Mouse (Mus musculus) olfactory bulb, adult 2 months (tissue): ENCODE measurements around the gene Chka. TPM values are rescaled to one million over a fixed set of nuclear protein-coding genes. Genes with fewer than 3 reads are reported as not detected.

Source experiments
- H3K27ac ChIP-seq: fragments of 200-500 bp; 2 replicates; pipeline ENCODE4 v1.5.1; 2012; ENCODE audit warnings: low read depth, low read length; ENCODE audit not compliant: insufficient read depth
- H3K4me1 ChIP-seq: fragments of 200-500 bp; 2 replicates; pipeline ENCODE4 v1.6.1; 2012; ENCODE audit warnings: low read length; ENCODE audit not compliant: control insufficient read depth, insufficient read depth
- H3K4me3 ChIP-seq: fragments of 200-500 bp; 2 replicates; pipeline ENCODE4 v1.5.1; 2012; ENCODE audit warnings: mild to moderate bottlenecking, low read depth, low read length, moderate library complexity; ENCODE audit not compliant: insufficient read depth
- CTCF ChIP-seq: fragments of 200-500 bp; IDR thresholded peaks from 2 replicates; pipeline ENCODE4 v1.5.1; 2012; ENCODE audit warnings: low read depth, mild to moderate bottlenecking, low read length, moderate library complexity; ENCODE audit not compliant: insufficient read depth
- POLR2A ChIP-seq: fragments of 200-500 bp; IDR thresholded peaks from 2 replicates; pipeline ENCODE4 v1.6.1; 2012; ENCODE audit warnings: mild to moderate bottlenecking, low read depth, low read length, moderate library complexity; ENCODE audit not compliant: insufficient read depth
- WGBS: fragments of 180-500 bp; shearing (Covaris S2); methylation state at CpG from one replicate; pipeline ENCODE4 v1.1.7; 2018; 5-methylcytosine and 5-hydroxymethylcytosine counted together
- polyA plus RNA-seq: library from polyadenylated mRNA; stranded (reverse); fragments of >200 nt; gene quantifications from 2 replicates; pipeline ENCODE4 v1.2.4, GENCODE M21; 2012; ENCODE audit warnings: low replicate concordance; ENCODE audit not compliant: missing spikeins, insufficient read depth, insufficient read length

Chka gene
- polyA plus RNA-seq, 1 experiment = not detected

DNA sequence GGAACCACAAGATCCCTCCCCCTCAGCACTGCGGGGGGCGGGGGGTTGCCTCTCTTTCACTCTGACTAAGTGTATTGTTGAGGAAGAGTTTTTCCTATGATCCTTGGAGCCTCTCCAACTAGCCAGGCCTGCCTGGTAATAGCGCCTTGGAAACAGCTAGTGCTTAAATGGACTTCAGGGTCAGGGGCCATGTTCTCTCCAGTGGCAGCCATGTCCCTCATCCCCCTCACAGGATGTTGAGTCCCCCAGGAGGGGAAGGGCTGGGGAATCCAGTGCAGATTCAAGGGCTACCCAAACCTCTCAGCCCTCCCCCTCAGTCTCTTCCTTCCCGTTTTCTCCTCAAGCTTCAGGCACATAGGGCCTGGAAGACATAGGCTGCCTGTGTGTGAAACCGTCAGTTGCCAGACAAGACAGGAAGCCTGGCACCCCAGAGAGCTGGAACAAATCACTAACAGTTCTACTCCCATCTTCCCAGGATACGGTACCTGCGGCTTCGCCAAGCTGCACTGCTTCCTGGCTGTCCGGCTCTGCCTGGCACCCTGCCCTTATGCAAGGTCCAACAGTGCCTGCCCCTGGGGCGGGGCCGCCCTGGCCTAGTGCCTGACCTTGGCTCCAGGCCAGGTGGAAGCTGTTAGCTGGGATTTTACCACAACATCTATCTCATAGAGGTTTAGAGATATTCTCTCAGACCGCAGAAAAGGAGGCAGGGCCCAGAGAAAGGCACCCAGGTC lies 77.8 kb downstream of the Chka start, which contains the start of gene Aldh3b1:
Aldh3b1 (minus strand) TSS at position 598 of the 731 bp plus-strand sequence.
- H3K27ac ChIP-seq = peak within 1 kb of the TSS; percentile 9
- TF ChIP-seq POLR2A = no peak
- no peak for TF ChIP-seq CTCF
- peaks cover 23% of the 10 kb centered on the region for H3K4me1 ChIP-seq
- 35% methylated on average over 12 of the region's 12 CpGs for WGBS
- H3K4me3 ChIP-seq = no peak within 1 kb of the TSS

DNA sequence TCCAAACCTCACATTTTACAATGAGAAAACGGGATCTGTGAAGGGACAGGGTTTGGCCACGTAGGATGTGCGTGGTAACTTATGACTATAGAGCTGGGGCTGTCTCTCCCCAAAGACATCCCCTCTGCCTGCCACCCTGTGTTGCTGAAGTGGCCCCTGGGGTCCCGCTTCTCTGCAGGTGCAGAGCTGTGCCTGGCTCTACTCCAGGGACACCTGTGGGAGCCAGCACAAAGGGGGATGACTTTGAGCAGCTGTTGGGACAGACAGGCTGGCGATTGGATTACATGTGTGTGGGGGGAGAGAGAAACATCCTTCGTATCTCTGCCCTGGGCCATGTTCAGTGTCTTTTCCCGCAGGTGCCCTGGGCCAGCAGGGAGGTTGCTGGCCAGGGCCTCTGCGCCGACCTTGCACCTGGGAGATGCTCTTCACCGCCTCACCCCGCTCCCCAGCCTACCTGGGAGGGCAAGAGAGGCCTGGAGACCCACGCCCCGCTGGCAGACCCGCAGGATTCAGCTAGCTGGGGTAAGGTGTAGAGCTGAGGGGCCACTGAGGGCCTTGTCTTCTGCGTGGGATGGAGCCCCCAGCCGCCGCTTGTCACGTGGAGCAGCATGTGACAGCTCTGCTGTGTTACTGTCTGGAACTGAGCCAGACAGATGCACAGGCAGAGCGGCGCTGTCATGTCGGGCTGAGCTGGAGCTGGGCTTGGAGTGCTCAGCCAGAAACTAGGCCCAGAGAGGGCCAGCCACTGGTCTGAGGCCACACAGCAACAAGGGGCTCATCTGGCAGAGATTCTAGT lies 78.9 kb downstream of the Chka start:
- H3K27ac ChIP-seq = peak overlapping the region; percentile 9
- H3K4me1 ChIP-seq = peaks cover 25% of the 10 kb centered on the region
- H3K4me3 ChIP-seq = no peak overlapping the region
- TF ChIP-seq POLR2A (no peak), CTCF (no peak)
- 69% methylated on average over 21 of the region's 21 CpGs for WGBS

DNA sequence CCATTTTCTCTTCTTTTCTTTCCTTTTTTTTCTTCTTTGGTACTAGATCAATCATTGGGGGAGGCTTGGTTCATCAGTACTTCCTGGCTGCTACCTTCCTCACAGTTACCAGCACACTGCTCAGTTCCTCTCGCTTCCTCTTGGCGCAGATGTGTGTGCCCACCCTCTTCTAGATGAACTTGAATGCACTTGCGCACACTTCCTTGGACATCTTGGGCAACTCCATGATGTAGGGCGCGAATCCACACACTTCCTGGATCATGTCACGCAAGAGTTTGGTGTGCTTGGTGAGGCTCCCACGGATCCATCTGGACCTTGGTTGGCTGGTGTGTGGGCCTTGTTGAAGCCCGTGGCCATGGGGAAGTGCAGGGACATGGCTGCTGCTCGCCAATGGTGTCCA lies 80.1 kb downstream of the Chka start:
- 94% methylated on average over 9 of the region's 9 CpGs for WGBS
- TF ChIP-seq CTCF = no peak
- TF ChIP-seq POLR2A = no peak
- no peak overlapping the region for H3K4me3 ChIP-seq
- H3K4me1 ChIP-seq = peaks cover 35% of the 10 kb centered on the region
- H3K27ac ChIP-seq = no peak overlapping the region

DNA sequence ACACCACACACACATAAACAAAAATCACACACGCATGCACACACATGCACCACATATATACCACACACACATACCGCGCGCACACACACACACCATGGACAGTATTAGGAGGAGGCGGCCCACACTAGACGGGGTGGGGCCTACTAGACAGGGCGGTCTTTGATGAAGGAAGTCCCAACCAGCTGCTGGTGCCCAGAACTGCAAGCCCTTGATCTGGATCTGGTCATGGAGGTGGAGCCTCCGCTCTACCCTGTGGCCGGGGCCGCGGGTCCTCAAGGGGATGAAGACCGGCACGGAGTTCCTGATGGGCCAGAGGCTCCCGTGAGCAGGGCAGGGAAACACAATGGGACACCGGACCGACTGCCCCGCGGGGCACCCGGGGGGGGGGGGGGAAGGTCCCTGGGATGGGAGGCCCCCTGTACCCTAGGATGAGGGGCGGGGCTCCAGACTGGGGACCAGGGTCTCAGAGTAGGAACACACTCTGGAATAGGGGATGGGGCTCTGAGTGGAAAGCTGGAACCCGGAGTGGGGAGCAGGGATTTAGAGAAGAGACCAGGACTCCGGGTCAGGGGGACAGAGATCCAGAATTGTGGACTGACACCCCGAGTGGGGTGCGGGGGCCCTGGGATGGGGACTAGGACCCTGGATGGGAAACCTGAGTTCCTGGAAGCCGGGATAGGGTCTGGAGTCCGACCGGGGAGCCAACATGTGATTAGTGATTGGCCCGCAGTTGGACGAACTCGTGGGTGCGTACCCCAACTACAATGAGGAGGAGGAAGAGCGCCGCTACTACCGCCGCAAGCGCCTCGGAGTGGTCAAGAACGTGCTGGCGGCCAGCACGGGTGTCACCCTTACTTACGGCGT lies 83.7 kb downstream of the Chka start, which contains the start of gene Unc93b1:
Unc93b1 (plus strand) TSS at position 155 of the 864 bp plus-strand sequence.
- H3K27ac ChIP-seq = no peak within 1 kb of the TSS
- peaks cover 19% of the 10 kb centered on the region for H3K4me1 ChIP-seq
- peak within 1 kb of the TSS; percentile 47 for H3K4me3 ChIP-seq
- TF ChIP-seq POLR2A (no peak), CTCF (no peak)
- WGBS = 14% methylated on average over 42 of the region's 42 CpGs

DNA sequence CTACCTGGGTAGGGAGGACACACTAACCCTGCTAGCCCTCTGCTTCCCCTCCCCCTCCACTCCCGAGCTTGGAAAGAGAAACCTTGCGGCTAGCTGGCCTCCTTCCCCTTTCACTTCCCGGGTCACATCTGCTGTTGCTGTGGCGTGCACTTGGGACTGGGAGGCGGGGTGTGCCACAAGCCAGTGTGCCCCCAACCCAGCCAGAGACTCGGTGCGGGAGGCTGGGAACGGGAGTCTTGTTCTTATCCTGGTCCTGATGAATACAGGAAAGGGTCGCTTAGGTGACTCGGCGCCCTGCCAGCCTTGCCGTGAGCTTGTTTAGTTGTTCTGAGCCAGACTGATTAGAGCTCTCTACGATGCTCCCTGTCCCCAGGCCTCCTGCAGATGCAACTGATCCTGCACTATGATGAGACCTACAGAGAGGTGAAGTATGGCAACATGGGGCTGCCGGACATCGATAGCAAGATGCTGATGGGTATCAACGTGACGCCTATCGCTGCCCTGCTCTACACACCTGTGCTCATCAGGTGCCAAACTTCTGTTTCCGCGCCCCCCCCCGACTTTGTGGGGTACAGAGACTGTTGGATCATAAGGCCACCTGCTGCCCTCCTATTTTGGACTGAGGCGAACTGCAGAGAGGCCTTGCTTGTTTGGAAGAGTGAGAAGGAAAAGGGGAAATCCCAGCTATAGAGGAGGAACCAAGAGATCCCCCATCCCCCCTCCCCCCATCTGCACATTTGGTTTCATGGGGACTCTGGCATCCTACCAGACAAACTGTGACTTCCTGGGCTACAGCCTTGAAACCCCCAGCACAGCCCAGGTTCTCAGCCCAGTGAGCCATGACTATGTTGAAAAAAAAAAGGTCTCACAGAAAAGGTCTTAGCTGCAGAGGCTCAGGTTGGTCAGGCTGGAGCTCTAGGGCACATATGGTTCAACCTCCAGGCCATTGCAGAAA lies 84.6 kb downstream of the Chka start:
- WGBS = 8% methylated on average over 22 of the region's 22 CpGs
- peaks cover 12% of the 10 kb centered on the region for H3K4me1 ChIP-seq
- H3K4me3 ChIP-seq = peak overlapping the region; percentile 47
- TF ChIP-seq POLR2A (0 out of 2 replicates have a peak, but pooled peaks have one; percentile 14), CTCF (no peak)
- no peak overlapping the region for H3K27ac ChIP-seq

DNA sequence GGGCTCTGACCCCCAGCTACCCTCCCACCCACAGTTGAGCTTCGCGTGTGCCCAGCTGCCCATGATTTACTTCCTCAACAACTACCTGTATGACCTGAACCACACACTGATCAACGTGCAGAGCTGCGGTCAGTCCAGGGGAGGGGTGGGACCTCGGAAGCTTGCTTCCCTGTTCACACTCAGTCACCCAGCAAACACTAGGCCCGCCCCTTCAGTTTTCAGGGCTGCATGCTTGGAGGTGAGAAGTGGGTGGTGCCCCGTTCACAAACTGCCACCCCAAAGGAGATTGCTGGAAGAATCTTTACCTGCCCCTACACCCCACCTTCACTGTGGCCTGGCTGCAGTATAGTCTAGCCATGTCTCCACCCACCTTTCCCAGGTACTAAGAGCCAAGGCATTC lies 90.7 kb downstream of the Chka start:
- peaks cover 3% of the 10 kb centered on the region for H3K4me1 ChIP-seq
- WGBS = 84% methylated on average over 7 of the region's 7 CpGs
- no peak for TF ChIP-seq CTCF
- TF ChIP-seq POLR2A = no peak
- H3K27ac ChIP-seq = no peak overlapping the region
- H3K4me3 ChIP-seq = no peak overlapping the region

DNA sequence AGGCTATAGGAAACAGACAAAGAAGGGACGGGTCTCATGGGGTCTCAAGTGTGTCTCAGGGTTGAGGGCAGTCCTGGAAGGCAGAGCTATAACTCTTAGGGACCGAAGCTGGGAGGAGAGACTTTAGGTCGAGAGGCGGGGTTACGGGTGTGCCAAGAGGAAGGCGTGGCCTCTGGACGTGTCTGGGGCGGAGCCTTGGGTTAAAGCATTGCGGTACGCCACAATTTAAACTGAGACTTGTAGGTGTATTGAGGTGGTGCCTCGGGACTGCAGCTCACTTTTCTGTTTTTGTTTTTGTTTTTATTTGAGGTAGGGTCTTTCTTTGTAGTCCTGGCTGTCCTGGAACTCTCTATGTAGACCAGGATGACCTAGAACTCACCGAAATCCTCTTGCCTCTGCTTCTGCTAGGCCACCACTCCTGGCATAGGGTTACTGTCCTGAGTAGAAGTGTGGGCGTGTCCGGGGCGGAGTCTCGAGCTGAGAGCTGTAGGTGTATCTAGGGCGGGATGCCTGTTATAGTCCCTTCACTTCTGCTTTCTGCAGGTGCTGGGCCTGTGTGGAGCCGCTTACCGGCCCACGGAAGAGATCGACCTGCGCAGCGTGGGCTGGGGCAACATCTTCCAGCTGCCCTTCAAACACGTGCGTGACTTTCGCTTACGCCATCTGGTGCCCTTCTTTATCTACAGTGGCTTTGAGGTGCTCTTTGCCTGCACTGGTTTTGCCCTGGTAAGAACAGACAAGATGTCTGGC lies 91.6 kb downstream of the Chka start:
- no peak overlapping the region for H3K4me3 ChIP-seq
- 32% methylated on average over 27 of the region's 27 CpGs for WGBS

More for the DNA sequence above, 91.6 kb downstream of the Chka start:
- H3K27ac ChIP-seq = no peak overlapping the region
- H3K4me1 ChIP-seq = peaks cover 3% of the 10 kb centered on the region
- TF ChIP-seq CTCF (no peak), POLR2A (no peak)

Other genes starting within 250 kb of the Chka start
- not detected in 2 replicates for gene Lrp5, start 165.2 kb upstream of the Chka start, polyA plus RNA-seq
- gene 1810055G02Rik, start 143.5 kb upstream of the Chka start, polyA plus RNA-seq = not detected in 2 replicates
- gene Kmt5b, start 84.4 kb upstream of the Chka start, polyA plus RNA-seq = 90.0 TPM in 1 of 2 replicates, not detected in the other
- not detected in 2 replicates for gene Tcirg1, start 55.4 kb downstream of the Chka start, polyA plus RNA-seq
- not detected in 2 replicates for gene Ndufs8, start 61.0 kb downstream of the Chka start, polyA plus RNA-seq
- not detected in 2 replicates for gene Aldh3b1, start 78.0 kb downstream of the Chka start, polyA plus RNA-seq
- not detected in 2 replicates for gene Unc93b1, start 83.4 kb downstream of the Chka start, polyA plus RNA-seq
- gene Aldh3b3, start 106.9 kb downstream of the Chka start, polyA plus RNA-seq = not detected in 2 replicates
- not detected in 2 replicates for gene Aldh3b2, start 120.6 kb downstream of the Chka start, polyA plus RNA-seq
- gene Acy3, start 134.8 kb downstream of the Chka start, polyA plus RNA-seq = not detected in 2 replicates
- gene Tbx10, start 141.0 kb downstream of the Chka start, polyA plus RNA-seq = not detected in 2 replicates
- gene Nudt8, start 148.8 kb downstream of the Chka start, polyA plus RNA-seq = not detected in 2 replicates
- not detected in 2 replicates for gene Gm49405, start 148.9 kb downstream of the Chka start, polyA plus RNA-seq
- not detected in 2 replicates for gene Doc2g, start 151.5 kb downstream of the Chka start, polyA plus RNA-seq
- gene Ndufv1, start 161.0 kb downstream of the Chka start, polyA plus RNA-seq = 777 TPM in 1 of 2 replicates, not detected in the other
- gene Gstp1, start 186.2 kb downstream of the Chka start, polyA plus RNA-seq = not detected in 2 replicates
- not detected in 2 replicates for gene Gstp2, start 194.2 kb downstream of the Chka start, polyA plus RNA-seq
- not detected in 2 replicates for gene Gstp3, start 207.8 kb downstream of the Chka start, polyA plus RNA-seq
- not detected in 2 replicates for gene Cabp2, start 229.8 kb downstream of the Chka start, polyA plus RNA-seq
- gene Cdk2ap2, start 245.4 kb downstream of the Chka start, polyA plus RNA-seq = not detected in 2 replicates
- not detected in 2 replicates for gene Pitpnm1, start 248.2 kb downstream of the Chka start, polyA plus RNA-seq